Mouse (Mus musculus) liver, embryonic 14.5 days (tissue): ENCODE measurements around the gene Il2ra. TPM values are rescaled to one million over a fixed set of nuclear protein-coding genes. Genes with fewer than 3 reads are reported as not detected.

Experiments
- ATAC-seq: fragments of 200-750 bp; cut with Nextera tagmentation; 2 replicates; pipeline ENCODE4 v1.8.0; 2017; ENCODE audit warnings: moderate number of reproducible peaks, mild to moderate bottlenecking, moderate library complexity; ENCODE audit not compliant: insufficient read depth
- DNase-seq, 3 experiments: peaks; one replicate each; pipeline ENCODE4 v3.0.0-alpha.2; 2012 to 2013; ENCODE audit warnings: low read depth in 3 of 3, low spot score in 3 of 3
- H3K27ac ChIP-seq: fragments of 300-500 bp; sonication (generic); 2 replicates; pipeline ENCODE4 v1.5.1; 2014; ENCODE audit warnings: moderate library complexity, mild to moderate bottlenecking, control low read depth, inconsistent platforms
- H3K27me3 ChIP-seq: fragments of 300-500 bp; sonication (generic); 2 replicates; pipeline ENCODE4 v1.6.1; 2014; ENCODE audit warnings: mild to moderate bottlenecking, low read length, moderate library complexity; ENCODE audit not compliant: control insufficient read depth, insufficient read depth
- H3K36me3 ChIP-seq: fragments of 300-500 bp; sonication (generic); replicated peaks from 2 replicates; pipeline ENCODE4 v1.6.1; 2014; ENCODE audit warnings: low read depth; ENCODE audit not compliant: control insufficient read depth, insufficient read depth
- H3K4me1 ChIP-seq, 2 experiments: fragments of 200-500 bp in 1 of 2; fragments of 300-500 bp in 1 of 2; sonication (generic) in 1 of 2; replicated peaks; 2 replicates each; pipeline ENCODE4 v1.6.1; 2012 to 2014; ENCODE audit warnings: antibody characterized with exemption in 1 of 2, inconsistent platforms in 1 of 2, low read length in 1 of 2; ENCODE audit not compliant: control insufficient read depth in 2 of 2, insufficient read depth in 2 of 2
- H3K4me2 ChIP-seq: fragments of 300-500 bp; sonication (generic); 2 replicates; pipeline ENCODE4 v1.6.1; 2014; ENCODE audit warnings: low read depth, mild to moderate bottlenecking, control low read depth, moderate library complexity
- H3K4me3 ChIP-seq, 2 experiments: fragments of 200-500 bp in 1 of 2; fragments of 300-500 bp in 1 of 2; sonication (generic) in 1 of 2; 2 replicates each; pipeline ENCODE4 v1.5.1; 2012 to 2014; ENCODE audit warnings: low read depth in 2 of 2, low read length in 2 of 2, mild to moderate bottlenecking in 2 of 2, control low read depth in 1 of 2, inconsistent platforms in 1 of 2, moderate library complexity in 1 of 2; ENCODE audit not compliant: insufficient read depth in 1 of 2
- H3K9ac ChIP-seq: fragments of 300-500 bp; sonication (generic); replicated peaks from 2 replicates; pipeline ENCODE4 v1.6.1; 2014; ENCODE audit warnings: mild to moderate bottlenecking, control low read depth, moderate library complexity
- H3K9me3 ChIP-seq: fragments of 300-500 bp; sonication (generic); 2 replicates; pipeline ENCODE4 v1.6.1; 2016; ENCODE audit warnings: low read length, mixed read lengths; ENCODE audit not compliant: control insufficient read depth
- CTCF ChIP-seq: IDR thresholded peaks from 2 replicates; pipeline ENCODE4 v1.5.1; 2016; ENCODE audit warnings: antibody characterized with exemption, low read depth, control low read depth
- EP300 ChIP-seq: IDR thresholded peaks from 2 replicates; pipeline ENCODE4 v1.6.1; 2016; ENCODE audit warnings: antibody characterized with exemption, low read depth
- WGBS: fragments of 180-500 bp; shearing (Covaris S2); extraction: QIAGEN DNeasy Blood & Tissue Kit; methylation state at CpG from one replicate; pipeline ENCODE4 v1.1.7; 2014; ENCODE audit not compliant: insufficient replicate concordance; 5-methylcytosine and 5-hydroxymethylcytosine counted together
- polyA plus RNA-seq, 2 experiments: library from polyadenylated mRNA; depleted of rRNA in 1 of 2; stranded (reverse) in 1 of 2; unstranded in 1 of 2; fragments of >200 nt; fragmentation: Nextera tagmentation in 1 of 2; extraction: Ambion mirVana in 1 of 2; gene quantifications; 2 replicates each; pipeline versions ENCODE4 v1.2.1 to v1.2.3; 2012 to 2014

The Il2ra gene
- polyA plus RNA-seq, 2 experiments: 0.01 TPM; not detected in 1

- Histone ChIP-seq H3K4me3 (no peak overlapping the region), H3K9ac (no peak overlapping the region), H3K27ac (no peak overlapping the region), H3K4me1 (no peaks in the 10 kb centered on the region), H3K9me3 (no peaks in the 10 kb centered on the region), H3K36me3 (no peaks in the 10 kb centered on the region), H3K27me3 (no peaks in the 10 kb centered on the region), H3K4me2 (no peak overlapping the region)
- ATAC-seq (no peak), DNase-seq (no peak)
- WGBS: 6% methylated on average over 3 of the region's 3 CpGs
- TF ChIP-seq CTCF (no peak; the same call in 1 of the 2 replicates), EP300 (no peak)
These were observed 44.8 kb downstream of the Il2ra start for GRCm38 (mm10) chr2:11687436-11687835.

DNA sequence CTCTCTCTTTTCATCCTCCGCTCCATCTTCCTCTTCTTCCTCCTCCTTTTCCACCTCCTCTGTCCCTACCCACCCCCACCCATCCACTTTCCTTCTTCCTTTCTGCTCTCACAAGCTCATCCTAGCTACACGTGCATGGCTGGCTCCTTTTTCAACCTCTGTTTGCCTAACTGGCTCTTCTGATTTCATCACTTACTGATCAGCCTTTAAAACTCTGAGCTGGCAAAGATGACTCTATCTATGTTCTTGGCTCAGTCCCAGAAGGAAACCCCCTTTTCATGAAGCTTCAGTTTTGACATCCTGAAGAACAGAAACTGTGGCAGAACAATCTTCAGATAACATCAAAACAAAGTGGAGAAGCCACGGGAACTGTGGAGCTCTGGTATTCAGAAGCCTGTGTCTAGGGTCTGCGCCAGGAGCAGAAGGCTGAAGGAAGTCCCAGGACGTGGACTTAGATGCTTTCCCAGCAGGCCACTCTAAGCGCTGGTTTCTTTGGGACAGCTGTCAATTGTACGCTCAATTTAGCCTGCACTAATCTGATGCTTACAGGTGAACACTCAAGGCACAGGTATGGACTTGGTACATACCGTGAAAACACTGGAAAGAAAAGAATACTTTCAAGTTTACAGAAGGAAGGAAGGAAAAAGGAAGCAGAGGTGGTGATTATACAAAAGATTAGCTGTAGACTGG is 47.7 kb downstream of the Il2ra start:
- no peak overlapping the region for H3K4me2 ChIP-seq
- ATAC-seq (no peak), DNase-seq (no peak)
- no peaks in the 10 kb centered on the region for H3K36me3 ChIP-seq
- H3K27ac ChIP-seq: no peak overlapping the region
- 45% methylated on average over 8 of the region's 8 CpGs for WGBS
- H3K4me1 ChIP-seq: peaks cover 0 to 9% of the 10 kb centered on the region in 2 experiments; a peak in 2 of 4 replicates
- H3K4me3 ChIP-seq: no peak overlapping the region
- no peak overlapping the region for H3K9ac ChIP-seq
- no peaks in the 10 kb centered on the region for H3K27me3 ChIP-seq
- H3K9me3 ChIP-seq: no peaks in the 10 kb centered on the region
- TF ChIP-seq EP300 (no peak), CTCF (no peak)

GRCm38 (mm10) chr2:11693352-11693751 is 50.7 kb downstream of the Il2ra start:
- Histone ChIP-seq H3K9me3 (no peaks in the 10 kb centered on the region), H3K27me3 (no peaks in the 10 kb centered on the region), H3K9ac (no peak overlapping the region), H3K27ac (no peak overlapping the region), H3K36me3 (no peaks in the 10 kb centered on the region), H3K4me2 (no peak overlapping the region), H3K4me1 (peaks cover 0 to 12% of the 10 kb centered on the region in 2 experiments; a peak in 2 of 4 replicates), H3K4me3 (no peak overlapping the region)
- DNase-seq: no peak
- WGBS: 52% methylated on average over 4 of the region's 4 CpGs
- no peak for ATAC-seq
- TF ChIP-seq CTCF (no peak), EP300 (no peak)

- Histone ChIP-seq H3K9me3 (no peaks in the 10 kb centered on the region), H3K4me3 (no peak overlapping the region), H3K9ac (no peak overlapping the region), H3K4me2 (no peak overlapping the region), H3K36me3 (no peaks in the 10 kb centered on the region), H3K27me3 (no peaks in the 10 kb centered on the region), H3K4me1 (peaks cover 0 to 12% of the 10 kb centered on the region in 2 experiments; a peak in 2 of 4 replicates), H3K27ac (no peak overlapping the region)
- 54% methylated on average over 2 of the region's 2 CpGs for WGBS
- no peak for DNase-seq
- no peak for TF ChIP-seq EP300
- TF ChIP-seq CTCF: no peak
- peak; percentile 45; the same call in 1 of the 2 replicates for ATAC-seq
These were observed 51.5 kb downstream of the Il2ra start for GRCm38 (mm10) chr2:11694104-11694503.

DNA sequence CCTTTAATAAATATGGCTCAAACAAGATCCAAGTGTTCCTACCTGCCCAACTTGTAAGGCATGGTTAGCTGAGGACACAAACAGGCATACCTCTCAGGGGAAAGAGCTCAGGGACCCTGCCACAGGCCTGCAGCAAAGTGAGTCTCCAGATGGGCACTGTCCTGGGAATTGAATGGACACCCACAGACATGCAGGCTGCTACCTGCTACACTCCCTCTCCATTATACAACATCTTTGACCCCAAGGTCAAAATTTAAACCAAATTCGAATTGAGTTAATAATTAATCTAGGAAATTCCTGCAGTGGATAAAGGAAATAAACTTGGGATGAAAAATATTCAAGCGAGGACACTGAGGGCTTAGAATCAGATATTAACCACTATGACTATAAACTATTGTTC is 53.3 kb downstream of the Il2ra start:
- H3K9ac ChIP-seq: no peak overlapping the region
- WGBS: 35% methylated on average over 2 of the region's 2 CpGs
- no peak for ATAC-seq

More for the DNA sequence above, 53.3 kb downstream of the Il2ra start:
- Histone ChIP-seq H3K36me3 (no peaks in the 10 kb centered on the region), H3K9me3 (no peaks in the 10 kb centered on the region), H3K4me2 (no peak overlapping the region), H3K27me3 (no peaks in the 10 kb centered on the region), H3K4me1 (peaks cover 0 to 12% of the 10 kb centered on the region in 2 experiments; a peak in 2 of 4 replicates), H3K4me3 (no peak overlapping the region), H3K27ac (no peak overlapping the region)
- no peak for DNase-seq
- TF ChIP-seq CTCF (no peak), EP300 (no peak)
